Mouse (Mus musculus): Measurements from ENCODE around the gene Ssr3. TPM values are rescaled to one million over a fixed set of nuclear protein-coding genes. Genes with fewer than 3 reads are reported as not detected.

The Ssr3 gene
- polyA plus RNA-seq, 1 experiment from 2014 or later, result 312 TPM

GRCm38 (mm10) chr3:65374729-65375128, 17.7 kb downstream of the Ssr3 start:
- H3K27me3 ChIP-seq (ENCODE audit: insufficient read depth, low read length), result no peaks in the 10 kb centered on the region
- H3K36me3 ChIP-seq (ENCODE audit: insufficient read depth), result peaks cover 59% of the 10 kb centered on the region
- DNase-seq (no peak), ATAC-seq (ENCODE audit: insufficient read depth) (no peak)
- no peak for TF ChIP-seq CTCF (IDR thresholded peaks at IDR 0.05; ENCODE audit: low read depth)
- no peaks in the 10 kb centered on the region for H3K9me3 ChIP-seq (ENCODE audit: low read depth, low read length)
- no peak overlapping the region for H3K4me2 ChIP-seq
- H3K27ac ChIP-seq (ENCODE audit: low read depth), result no peak overlapping the region
- no peak overlapping the region for H3K4me3 ChIP-seq (ENCODE audit: low read depth, low read length)
- H3K9ac ChIP-seq, result no peak overlapping the region
- H3K4me1 ChIP-seq (ENCODE audit: insufficient read depth), result no peaks in the 10 kb centered on the region
- 80% methylated on average over 3 of the region's 3 CpGs for WGBS

DNA sequence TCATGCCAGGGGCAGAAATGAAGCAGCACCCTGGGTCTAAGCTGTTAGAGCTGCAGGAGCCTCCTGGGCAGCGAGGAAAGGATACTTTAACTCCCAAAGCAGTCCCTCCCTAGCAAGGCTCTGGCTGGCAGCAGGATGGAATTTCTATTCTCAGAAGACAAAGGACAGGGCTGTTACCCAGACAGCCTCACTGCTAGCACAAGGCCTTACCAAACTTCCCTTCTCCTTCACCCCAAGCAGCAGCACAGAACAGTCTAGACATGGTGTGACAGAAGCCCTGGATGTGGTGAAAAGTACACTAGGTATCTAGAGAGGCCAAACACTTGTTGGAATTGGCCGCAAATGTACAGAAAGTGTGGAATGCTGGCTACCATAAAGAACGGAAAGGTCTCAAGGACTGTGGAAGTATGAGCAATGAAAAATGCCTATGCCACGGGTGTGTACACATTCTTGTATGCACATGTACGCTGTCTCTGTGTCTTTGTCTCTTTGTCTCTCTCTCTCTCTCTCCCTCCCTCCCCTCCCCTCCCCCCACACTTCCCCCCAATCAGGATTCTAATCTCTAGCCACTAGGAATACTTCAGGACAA, 18.7 kb downstream of the Ssr3 start:
- Histone ChIP-seq H3K36me3 (ENCODE audit: insufficient read depth) (peaks cover 50% of the 10 kb centered on the region), H3K27ac (ENCODE audit: low read depth) (peak overlapping the region; percentile 76; the same call in 1 of the 2 replicates), H3K4me3 (ENCODE audit: low read depth, low read length) (no peak overlapping the region), H3K4me1 (ENCODE audit: insufficient read depth) (no peaks in the 10 kb centered on the region), H3K9me3 (ENCODE audit: low read depth, low read length) (no peaks in the 10 kb centered on the region), H3K27me3 (ENCODE audit: insufficient read depth, low read length) (no peaks in the 10 kb centered on the region), H3K4me2 (no peak overlapping the region), H3K9ac (no peak overlapping the region)
- DNase-seq, result no peak
- no peak for TF ChIP-seq CTCF (IDR thresholded peaks at IDR 0.05; ENCODE audit: low read depth)
- WGBS, result 67% methylated on average over 5 of the region's 5 CpGs
- 0 out of 2 replicates have a peak, but pooled peaks have one; percentile 40 for ATAC-seq (ENCODE audit: insufficient read depth)

DNA sequence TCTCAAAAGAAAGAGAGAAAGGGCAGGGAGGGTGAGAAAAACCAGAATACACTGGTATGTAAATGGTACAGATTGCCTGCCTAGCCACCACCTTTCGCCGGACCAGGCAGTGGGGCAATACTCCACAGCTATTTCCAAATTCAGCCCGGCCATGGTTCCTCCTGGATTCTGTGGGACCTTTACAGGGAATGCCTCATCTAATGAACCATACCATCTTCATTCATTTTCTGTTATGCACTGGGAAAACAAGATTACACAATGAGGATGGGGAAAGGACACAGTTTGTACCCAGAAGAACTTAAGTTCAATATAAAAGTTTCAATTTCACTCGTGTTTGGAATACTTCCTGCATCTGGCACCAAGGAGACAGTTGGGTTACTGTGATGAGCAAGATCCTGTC, 19.9 kb downstream of the Ssr3 start:
- H3K27ac ChIP-seq (ENCODE audit: low read depth), result no peak overlapping the region
- no peak overlapping the region for H3K9ac ChIP-seq
- H3K9me3 ChIP-seq (ENCODE audit: low read depth, low read length), result no peaks in the 10 kb centered on the region
- H3K4me1 ChIP-seq (ENCODE audit: insufficient read depth), result no peaks in the 10 kb centered on the region
- H3K36me3 ChIP-seq (ENCODE audit: insufficient read depth), result peaks cover 54% of the 10 kb centered on the region
- TF ChIP-seq CTCF (IDR thresholded peaks at IDR 0.05; ENCODE audit: low read depth), result no peak
- no peak overlapping the region for H3K4me2 ChIP-seq
- no peak overlapping the region for H3K4me3 ChIP-seq (ENCODE audit: low read depth, low read length)
- DNase-seq, result no peak
- no peak for ATAC-seq (ENCODE audit: insufficient read depth)
- H3K27me3 ChIP-seq (ENCODE audit: insufficient read depth, low read length), result no peaks in the 10 kb centered on the region
- 87% methylated on average over 4 of the region's 4 CpGs for WGBS

GRCm38 (mm10) chr3:65367944-65368343, 24.5 kb downstream of the Ssr3 start:
- Histone ChIP-seq H3K4me3 (ENCODE audit: low read depth, low read length) (no peak overlapping the region), H3K27ac (ENCODE audit: low read depth) (no peak overlapping the region), H3K4me2 (no peak overlapping the region), H3K9ac (no peak overlapping the region), H3K36me3 (ENCODE audit: insufficient read depth) (peaks cover 30% of the 10 kb centered on the region), H3K27me3 (ENCODE audit: insufficient read depth, low read length) (no peaks in the 10 kb centered on the region), H3K4me1 (ENCODE audit: insufficient read depth) (no peaks in the 10 kb centered on the region), H3K9me3 (ENCODE audit: low read depth, low read length) (no peaks in the 10 kb centered on the region)
- DNase-seq (no peak), ATAC-seq (ENCODE audit: insufficient read depth) (no peak)
- 74% methylated on average over 4 of the region's 4 CpGs for WGBS
- no peak for TF ChIP-seq CTCF (IDR thresholded peaks at IDR 0.05; ENCODE audit: low read depth)

DNA sequence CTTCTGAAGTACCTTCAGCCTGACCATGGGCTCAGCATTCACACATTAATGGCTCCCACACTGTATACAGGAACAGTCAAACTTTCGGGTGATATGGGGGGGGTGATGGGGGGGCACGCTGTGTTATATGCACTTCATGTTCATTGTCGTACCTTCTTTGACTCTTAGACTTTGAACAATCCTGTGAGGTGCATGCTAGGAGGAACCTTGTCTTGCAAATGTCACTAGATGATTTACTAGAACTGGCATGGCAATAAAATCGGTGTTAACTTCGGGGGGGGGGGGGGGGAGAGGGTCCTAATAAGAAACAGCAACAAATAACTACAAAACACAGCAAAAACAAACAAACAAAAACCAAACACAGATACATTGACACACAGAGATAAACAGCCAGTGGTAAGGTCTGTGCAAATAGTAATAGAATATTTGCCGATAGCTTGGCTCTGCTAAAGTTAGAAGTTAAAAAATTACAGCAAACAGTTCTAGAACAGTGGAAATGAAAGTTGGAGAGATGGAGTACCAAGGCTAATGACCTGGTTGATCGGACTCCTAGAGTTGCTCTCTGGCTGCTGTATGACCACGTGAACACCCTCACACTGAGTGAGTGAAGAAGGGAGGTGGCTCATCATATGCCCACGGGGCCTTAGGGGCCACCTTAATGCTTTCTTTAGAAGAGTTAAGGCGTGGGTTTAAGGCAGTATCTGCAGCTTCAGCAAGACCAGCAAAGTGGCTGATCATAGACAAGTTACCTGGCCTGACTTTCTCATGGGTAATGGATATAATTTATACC, 26.3 kb downstream of the Ssr3 start:
- DNase-seq, result no peak
- Histone ChIP-seq H3K27me3 (ENCODE audit: insufficient read depth, low read length) (no peaks in the 10 kb centered on the region), H3K4me3 (ENCODE audit: low read depth, low read length) (no peak overlapping the region), H3K27ac (ENCODE audit: low read depth) (no peak overlapping the region), H3K4me2 (no peak overlapping the region), H3K9ac (no peak overlapping the region), H3K36me3 (ENCODE audit: insufficient read depth) (peaks cover 19% of the 10 kb centered on the region; the same call in 1 of the 2 replicates), H3K4me1 (ENCODE audit: insufficient read depth) (no peaks in the 10 kb centered on the region), H3K9me3 (ENCODE audit: low read depth, low read length) (no peaks in the 10 kb centered on the region)
- no peak for TF ChIP-seq CTCF (IDR thresholded peaks at IDR 0.05; ENCODE audit: low read depth)
- 84% methylated on average over 10 of the region's 10 CpGs for WGBS
- ATAC-seq (ENCODE audit: insufficient read depth), result no peak

- ATAC-seq (ENCODE audit: insufficient read depth) (no peak), DNase-seq (no peak)
- Histone ChIP-seq H3K9me3 (ENCODE audit: low read depth, low read length) (no peaks in the 10 kb centered on the region), H3K4me2 (no peak overlapping the region), H3K27me3 (ENCODE audit: insufficient read depth, low read length) (no peaks in the 10 kb centered on the region), H3K36me3 (ENCODE audit: insufficient read depth) (peaks cover 15% of the 10 kb centered on the region; the same call in 1 of the 2 replicates), H3K9ac (no peak overlapping the region), H3K4me1 (ENCODE audit: insufficient read depth) (no peaks in the 10 kb centered on the region), H3K27ac (ENCODE audit: low read depth) (no peak overlapping the region), H3K4me3 (ENCODE audit: low read depth, low read length) (no peak overlapping the region)
- no peak for TF ChIP-seq CTCF (IDR thresholded peaks at IDR 0.05; ENCODE audit: low read depth)
- WGBS, result 61% methylated on average over 6 of the region's 6 CpGs
These were observed 27.2 kb downstream of the Ssr3 start for GRCm38 (mm10) chr3:65365184-65365583.

- peak; percentile 77 for DNase-seq
- no peaks in the 10 kb centered on the region for H3K4me1 ChIP-seq (ENCODE audit: insufficient read depth)
- H3K9me3 ChIP-seq (ENCODE audit: low read depth, low read length), result no peaks in the 10 kb centered on the region
- no peak overlapping the region for H3K27ac ChIP-seq (ENCODE audit: low read depth)
- H3K36me3 ChIP-seq (ENCODE audit: insufficient read depth), result peaks cover 13% of the 10 kb centered on the region; the same call in 1 of the 2 replicates
- H3K27me3 ChIP-seq (ENCODE audit: insufficient read depth, low read length), result no peaks in the 10 kb centered on the region
- no peak overlapping the region for H3K4me3 ChIP-seq (ENCODE audit: low read depth, low read length)
- 81% methylated on average over 1 of the region's 1 CpGs for WGBS
- H3K4me2 ChIP-seq, result no peak overlapping the region
- no peak overlapping the region for H3K9ac ChIP-seq
- ATAC-seq (ENCODE audit: insufficient read depth), result 0 out of 2 replicates have a peak, but pooled peaks have one; percentile 48
- no peak for TF ChIP-seq CTCF (IDR thresholded peaks at IDR 0.05; ENCODE audit: low read depth)
These were observed 29.0 kb downstream of the Ssr3 start for GRCm38 (mm10) chr3:65363438-65363837.

Measured in lung, embryonic 14.5 days (tissue).